Mouse (Mus musculus) hindbrain, postnatal 0 days (tissue): Measurements from ENCODE around the gene Scgb1a1. TPM values are rescaled to one million over a fixed set of nuclear protein-coding genes. Genes with fewer than 3 reads are reported as not detected.

Experiments
- ATAC-seq: fragments of 200-750 bp; cut with Nextera tagmentation; 2 replicates; pipeline ENCODE4 v1.8.0; 2017; ENCODE audit warnings: mild to moderate bottlenecking, moderate TSS enrichment, moderate library complexity
- DNase-seq: peaks from one replicate; pipeline ENCODE4 v3.0.0-alpha.2; 2015; ENCODE audit warnings: low spot score
- H3K27ac ChIP-seq: fragments of 300-500 bp; sonication (generic); 2 replicates; pipeline ENCODE4 v1.5.1; 2014; ENCODE audit warnings: mild to moderate bottlenecking
- H3K27me3 ChIP-seq: fragments of 300-500 bp; sonication (generic); 2 replicates; pipeline ENCODE4 v1.6.1; 2014; ENCODE audit warnings: low read length, mixed read lengths; ENCODE audit not compliant: insufficient read depth
- H3K36me3 ChIP-seq: fragments of 300-500 bp; sonication (generic); 2 replicates; pipeline ENCODE4 v1.6.1; 2014; ENCODE audit warnings: low read length, mixed read lengths; ENCODE audit not compliant: insufficient read depth
- H3K4me1 ChIP-seq: fragments of 300-500 bp; sonication (generic); 2 replicates; pipeline ENCODE4 v1.6.1; 2014; ENCODE audit warnings: antibody characterized with exemption, low read length, mixed read lengths; ENCODE audit not compliant: insufficient read depth
- H3K4me2 ChIP-seq: fragments of 300-500 bp; sonication (generic); 2 replicates; pipeline ENCODE4 v1.6.1; 2014; ENCODE audit warnings: low read depth, mild to moderate bottlenecking, low read length, moderate library complexity, mixed read lengths
- H3K4me3 ChIP-seq: fragments of 300-500 bp; sonication (generic); 2 replicates; pipeline ENCODE4 v1.5.1; 2014; ENCODE audit warnings: low read length
- H3K9ac ChIP-seq: fragments of 300-500 bp; sonication (generic); replicated peaks from 2 replicates; pipeline ENCODE4 v1.6.1; 2014; ENCODE audit warnings: mild to moderate bottlenecking, low read length, moderate library complexity, mixed read lengths
- H3K9me3 ChIP-seq: fragments of 300-500 bp; sonication (generic); 2 replicates; pipeline ENCODE4 v1.6.1; 2016; ENCODE audit warnings: low read length, mixed read lengths
- CTCF ChIP-seq: IDR thresholded peaks from 2 replicates; pipeline ENCODE4 v1.5.1; 2016; ENCODE audit warnings: antibody characterized with exemption, control low read depth, low read depth
- WGBS: fragments of 180-500 bp; shearing (Covaris S2); extraction: QIAGEN DNeasy Blood & Tissue Kit; methylation state at CpG from one replicate; pipeline ENCODE4 v1.1.7; 2014; 5-methylcytosine and 5-hydroxymethylcytosine counted together
- polyA plus RNA-seq: library from polyadenylated mRNA; unstranded; fragments of >200 nt; fragmentation: Nextera tagmentation; extraction: Ambion mirVana; gene quantifications from 2 replicates; pipeline ENCODE4 v1.2.1, GENCODE M21; 2015
- total RNA-seq: library from RNA; depleted of rRNA; stranded (reverse); fragments of >200 nt; gene quantifications from 2 replicates; pipeline ENCODE4 v1.2.3, GENCODE M21; 2014

Scgb1a1 gene
- total and polyA plus RNA-seq, 2 experiments from 2014 or later = not detected

- no peak overlapping the region for H3K4me2 ChIP-seq
- WGBS = 67% methylated on average over 4 of the region's 4 CpGs
- no peak for ATAC-seq
Measured at GRCm38 (mm10) chr19:9060103-9060502, 27.7 kb downstream of the Scgb1a1 start.

GRCm38 (mm10) chr19:9059391-9059790, 28.4 kb downstream of the Scgb1a1 start:
- no peak for TF ChIP-seq CTCF
- Histone ChIP-seq H3K4me1 (no peaks in the 10 kb centered on the region), H3K27me3 (no peaks in the 10 kb centered on the region), H3K36me3 (no peaks in the 10 kb centered on the region), H3K9me3 (no peaks in the 10 kb centered on the region), H3K4me3 (no peak overlapping the region), H3K9ac (no peak overlapping the region), H3K27ac (no peak overlapping the region), H3K4me2 (no peak overlapping the region)
- DNase-seq (no peak), ATAC-seq (no peak)
- WGBS = 84% methylated on average over 7 of the region's 7 CpGs

More at GRCm38 (mm10) chr19:9060103-9060502, 27.7 kb downstream of the Scgb1a1 start:
- no peak for DNase-seq
- no peaks in the 10 kb centered on the region for H3K4me1 ChIP-seq
- H3K36me3 ChIP-seq = no peaks in the 10 kb centered on the region
- no peak overlapping the region for H3K9ac ChIP-seq
- H3K4me3 ChIP-seq = no peak overlapping the region
- H3K27me3 ChIP-seq = no peaks in the 10 kb centered on the region
- no peaks in the 10 kb centered on the region for H3K9me3 ChIP-seq
- no peak overlapping the region for H3K27ac ChIP-seq
- no peak for TF ChIP-seq CTCF

GRCm38 (mm10) chr19:9058944-9059343, 28.8 kb downstream of the Scgb1a1 start:
- Histone ChIP-seq H3K4me3 (no peak overlapping the region), H3K27ac (no peak overlapping the region), H3K4me2 (no peak overlapping the region), H3K36me3 (no peaks in the 10 kb centered on the region), H3K9ac (no peak overlapping the region), H3K9me3 (no peaks in the 10 kb centered on the region), H3K27me3 (no peaks in the 10 kb centered on the region), H3K4me1 (no peaks in the 10 kb centered on the region)
- DNase-seq (no peak), ATAC-seq (no peak)
- TF ChIP-seq CTCF = no peak
- 80% methylated on average over 4 of the region's 4 CpGs for WGBS

GRCm38 (mm10) chr19:9058331-9058884, 29.4 kb downstream of the Scgb1a1 start:
- Histone ChIP-seq H3K27me3 (no peaks in the 10 kb centered on the region), H3K36me3 (no peaks in the 10 kb centered on the region), H3K9me3 (no peaks in the 10 kb centered on the region), H3K4me3 (no peak overlapping the region), H3K4me2 (no peak overlapping the region), H3K27ac (no peak overlapping the region), H3K4me1 (no peaks in the 10 kb centered on the region), H3K9ac (no peak overlapping the region)
- no peak for TF ChIP-seq CTCF
- ATAC-seq = no peak
- 83% methylated on average over 1 of the region's 1 CpGs for WGBS
- DNase-seq = no peak

- H3K9ac ChIP-seq = no peak overlapping the region
- DNase-seq (no peak), ATAC-seq (no peak)
- H3K4me2 ChIP-seq = no peak overlapping the region
- no peak overlapping the region for H3K4me3 ChIP-seq
- H3K36me3 ChIP-seq = no peaks in the 10 kb centered on the region
- H3K4me1 ChIP-seq = no peaks in the 10 kb centered on the region
- H3K27me3 ChIP-seq = no peaks in the 10 kb centered on the region
- H3K9me3 ChIP-seq = no peaks in the 10 kb centered on the region
- TF ChIP-seq CTCF = no peak
- no peak overlapping the region for H3K27ac ChIP-seq
Measured at GRCm38 (mm10) chr19:9057679-9058078, 30.1 kb downstream of the Scgb1a1 start.

GRCm38 (mm10) chr19:9055703-9056355, 31.9 kb downstream of the Scgb1a1 start:
- H3K4me1 ChIP-seq = no peaks in the 10 kb centered on the region
- H3K27me3 ChIP-seq = no peaks in the 10 kb centered on the region
- no peak for ATAC-seq
- no peak for DNase-seq
- H3K27ac ChIP-seq = no peak overlapping the region
- H3K36me3 ChIP-seq = no peaks in the 10 kb centered on the region
- no peak overlapping the region for H3K4me2 ChIP-seq
- no peak for TF ChIP-seq CTCF
- no peak overlapping the region for H3K9ac ChIP-seq
- no peak overlapping the region for H3K4me3 ChIP-seq
- no peaks in the 10 kb centered on the region for H3K9me3 ChIP-seq
- 92% methylated on average over 4 of the region's 4 CpGs for WGBS

- Histone ChIP-seq H3K4me3 (no peak overlapping the region), H3K9ac (no peak overlapping the region), H3K4me1 (no peaks in the 10 kb centered on the region), H3K27ac (no peak overlapping the region), H3K9me3 (no peaks in the 10 kb centered on the region), H3K36me3 (no peaks in the 10 kb centered on the region), H3K4me2 (no peak overlapping the region), H3K27me3 (no peaks in the 10 kb centered on the region)
- WGBS = 14% methylated on average over 2 of the region's 2 CpGs
- DNase-seq = peak; percentile 46
- peak; percentile 66 for TF ChIP-seq CTCF
- ATAC-seq = no peak
Measured at GRCm38 (mm10) chr19:9055153-9055552, 32.6 kb downstream of the Scgb1a1 start.
